Mouse (Mus musculus) neural tube, embryonic 10.5 days (tissue): ENCODE results near the gene Cbx8.

ENCODE experiments used
- DNase-seq: peaks from one replicate; pipeline ENCODE4 v3.0.0-alpha.2; 2017; ENCODE audit warnings: low spot score; ENCODE audit errors: extremely low spot score

Cbx8 gene

DNA sequence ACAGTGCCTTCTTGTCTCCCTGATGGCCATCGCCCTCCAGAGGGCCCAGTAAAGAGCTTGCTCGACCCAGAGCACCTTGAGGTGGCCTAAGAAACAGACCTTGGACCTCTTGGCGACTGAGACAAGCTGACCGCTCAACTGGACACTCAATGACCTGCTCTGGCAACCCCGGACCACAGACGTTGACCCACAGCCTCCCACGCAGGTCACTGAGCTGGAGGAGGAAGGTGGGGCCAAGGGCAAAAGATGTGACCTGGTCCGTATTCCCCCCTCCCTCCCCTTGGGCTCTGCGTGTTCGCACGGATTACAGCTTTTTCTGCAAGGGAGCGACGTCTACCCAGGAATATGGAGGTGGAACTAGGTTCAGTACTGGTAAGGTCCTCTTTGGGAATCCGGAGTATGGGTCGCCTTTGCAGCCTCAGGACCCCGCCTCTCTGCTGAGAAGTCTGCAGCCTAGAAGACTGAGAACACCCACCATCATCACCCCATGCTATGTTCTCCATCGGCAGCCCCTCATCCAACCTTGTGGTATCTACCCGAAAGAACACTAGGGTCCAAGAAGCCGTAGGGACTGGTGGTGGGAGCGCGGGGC, 5.6 kb downstream of the Cbx8 start:
- DNase-seq: no peak

DNA sequence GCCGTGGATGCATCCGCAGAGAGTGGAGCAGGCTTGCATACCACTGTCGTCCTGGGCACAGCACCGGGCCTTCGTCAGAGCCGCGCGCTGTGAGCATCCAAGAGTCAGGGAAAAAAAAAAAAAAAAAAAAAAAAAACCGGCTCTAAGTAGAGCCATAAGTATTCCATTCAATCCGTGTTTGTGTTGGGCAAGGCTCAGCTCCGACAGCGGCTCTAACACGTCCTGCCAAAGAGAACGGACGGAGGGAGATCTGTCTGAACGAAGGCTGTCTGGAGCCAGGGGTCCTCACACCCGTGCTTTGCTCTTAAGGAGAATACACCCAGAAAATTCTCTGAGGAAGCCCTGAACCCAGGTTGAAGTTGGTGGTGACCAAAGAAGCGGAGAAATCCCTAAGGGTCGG, 6.1 kb downstream of the Cbx8 start:
- peak; percentile 38 for DNase-seq

DNA sequence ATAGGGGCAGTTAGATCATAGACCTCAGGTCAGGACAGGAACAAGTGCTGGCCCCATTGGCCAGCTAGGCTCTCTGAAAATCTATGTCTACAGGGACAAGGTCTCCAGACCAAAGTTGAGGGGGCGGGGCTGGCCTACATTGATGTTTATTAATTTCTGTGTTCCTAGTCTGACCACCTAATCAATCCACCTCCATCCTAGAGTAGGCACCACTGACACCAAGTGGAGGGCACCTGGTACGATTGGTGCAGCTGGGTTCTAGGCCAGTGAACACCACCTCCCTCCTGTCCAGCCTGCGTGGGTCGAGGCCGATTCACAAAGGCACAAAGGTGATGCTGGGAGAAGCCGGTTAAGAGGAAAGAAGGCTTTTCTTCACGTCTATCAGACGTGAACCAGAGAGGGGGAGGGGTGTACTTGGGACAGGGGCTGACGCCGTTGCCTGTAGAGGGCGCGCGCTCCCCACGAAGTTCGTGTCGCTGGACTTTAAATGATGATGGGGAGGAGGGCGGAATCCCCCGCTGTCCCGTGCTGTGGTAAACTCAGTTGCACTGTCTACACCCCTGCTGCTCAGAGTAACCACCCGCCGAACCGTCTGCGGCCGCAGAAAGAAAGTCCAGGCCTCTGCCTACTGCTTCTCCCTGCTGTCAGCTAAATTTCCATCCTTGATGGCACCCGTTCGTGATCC, 6.8 kb downstream of the Cbx8 start:
- DNase-seq: peak; percentile 85

DNA sequence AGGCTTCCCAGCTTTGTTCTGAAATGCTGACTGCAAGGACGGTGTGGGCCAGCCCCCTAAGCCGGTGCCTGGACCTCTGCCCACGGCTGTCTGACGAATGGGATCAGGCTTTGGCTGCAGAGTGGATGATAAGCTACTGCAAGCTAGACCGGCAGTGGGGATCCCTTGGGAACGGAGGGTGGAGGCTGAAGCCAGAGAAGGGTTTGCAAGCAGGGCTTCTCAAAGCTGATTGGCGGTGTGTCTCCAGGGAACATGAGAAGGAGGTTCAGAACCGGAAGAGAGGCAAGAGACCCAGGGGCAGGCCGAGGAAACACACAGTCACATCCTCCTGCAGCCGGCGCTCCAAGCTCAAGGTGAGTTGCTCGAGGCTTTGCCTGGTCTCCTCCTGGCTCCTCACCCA, 14.6 kb downstream of the Cbx8 start:
- no peak for DNase-seq

DNA sequence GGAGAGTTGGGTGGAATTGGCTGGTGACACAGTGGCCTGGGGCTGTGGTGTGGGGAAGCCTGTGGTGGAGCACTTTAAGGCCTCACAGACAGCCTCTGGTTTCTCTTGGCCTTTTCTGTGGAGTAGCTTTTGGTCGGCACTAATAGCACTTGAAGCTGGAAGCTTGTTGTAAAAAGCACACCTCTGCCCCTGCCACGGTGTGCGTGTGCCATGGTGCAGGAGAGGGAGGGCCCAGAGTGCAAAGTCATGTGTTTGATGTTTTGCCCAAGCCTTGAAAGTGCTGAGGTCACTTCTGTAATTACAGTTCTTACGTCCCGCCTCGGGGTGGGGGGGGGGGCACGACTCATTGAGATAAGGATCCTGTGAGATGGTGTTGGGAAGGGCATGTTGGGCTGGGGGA, 16.5 kb downstream of the Cbx8 start:
- DNase-seq: no peak

DNA sequence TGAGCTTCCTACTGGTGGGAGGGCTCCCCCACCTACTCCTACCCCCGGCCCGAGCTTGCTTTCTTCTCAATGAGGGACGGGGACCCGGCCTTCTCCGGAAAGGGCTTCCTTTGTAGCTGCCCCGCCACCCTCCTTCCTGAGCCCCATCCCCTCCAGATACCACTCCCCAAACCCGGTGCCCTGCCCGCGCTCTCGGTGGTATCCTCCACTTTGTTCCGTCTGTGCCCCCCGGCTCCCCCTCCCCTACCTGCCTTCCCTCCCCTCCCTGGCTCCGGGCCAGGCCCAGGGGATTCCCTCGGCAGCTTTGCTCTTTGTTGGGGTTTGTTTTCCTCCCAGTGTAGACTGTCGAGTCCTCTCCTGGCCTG, 17.2 kb downstream of the Cbx8 start:
- peak; percentile 82 for DNase-seq

GRCm38 (mm10) chr11:119022895-119023615, 17.7 kb downstream of the Cbx8 start, which contains the start of gene Cbx2:
Gene Cbx2, plus strand, starts transcription at chr11:119022962.
- peak; percentile 92 for DNase-seq

DNA sequence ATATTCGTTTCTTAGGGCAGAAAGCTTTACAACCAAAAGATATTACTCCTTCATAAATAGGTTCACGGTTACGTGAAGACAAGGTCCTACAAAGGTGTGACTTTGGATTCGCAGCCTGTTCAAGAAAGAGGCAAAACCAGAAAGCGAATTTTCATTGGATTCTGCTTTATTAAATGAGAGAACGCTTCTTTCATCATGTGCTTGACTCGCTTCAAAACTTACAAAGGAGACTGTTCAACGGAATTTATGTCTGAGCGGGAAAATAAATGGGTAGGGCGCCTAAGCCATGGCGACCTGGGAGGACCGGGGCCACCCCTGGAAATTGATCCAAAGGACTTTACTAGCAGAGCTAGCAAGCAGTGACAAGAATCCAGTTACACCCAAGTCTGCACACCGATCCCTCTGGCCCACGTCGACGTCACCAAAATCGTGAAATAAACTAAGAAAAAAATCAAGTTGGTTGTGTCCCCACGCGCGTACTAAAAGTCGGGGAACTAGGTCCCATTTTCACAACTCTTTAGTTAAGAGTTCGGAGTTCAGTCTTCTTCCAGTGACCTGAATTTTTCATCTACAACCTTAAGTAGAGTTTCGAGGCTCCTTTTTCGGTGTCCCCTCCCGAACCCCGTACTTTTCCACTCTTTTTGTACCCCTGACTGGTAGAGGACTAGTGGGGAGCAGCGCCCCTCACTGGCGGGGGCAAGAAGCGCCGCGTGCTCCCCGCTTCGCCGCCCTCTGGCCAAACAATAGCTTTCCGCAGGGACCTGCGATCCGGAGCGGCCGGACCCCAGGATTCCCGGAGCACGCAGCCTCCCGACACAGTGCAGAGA, 18.5 kb downstream of the Cbx8 start:
- peak; percentile 59 for DNase-seq

DNA sequence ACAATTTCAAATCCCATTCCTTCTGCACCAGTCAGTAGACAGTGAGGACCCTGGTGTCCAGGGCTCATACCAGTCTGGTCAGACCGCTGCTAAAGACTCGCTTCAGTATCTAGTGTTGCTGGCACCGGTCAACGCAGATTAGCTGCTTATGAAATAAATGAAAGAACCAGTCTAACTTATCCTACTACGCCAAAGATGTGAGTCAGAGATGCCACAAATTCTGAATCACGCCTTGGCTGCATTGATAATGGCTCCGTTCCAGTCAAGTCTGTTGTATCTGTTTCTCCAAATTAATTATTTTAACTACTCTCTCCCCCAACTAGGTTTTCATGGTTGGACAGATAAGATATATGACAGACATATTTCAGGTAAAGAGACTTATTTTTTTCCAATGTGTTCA, 19.6 kb downstream of the Cbx8 start:
- no peak for DNase-seq

- no peak for DNase-seq
These were observed 23.3 kb downstream of the Cbx8 start for GRCm38 (mm10) chr11:119017506-119017905.

DNA sequence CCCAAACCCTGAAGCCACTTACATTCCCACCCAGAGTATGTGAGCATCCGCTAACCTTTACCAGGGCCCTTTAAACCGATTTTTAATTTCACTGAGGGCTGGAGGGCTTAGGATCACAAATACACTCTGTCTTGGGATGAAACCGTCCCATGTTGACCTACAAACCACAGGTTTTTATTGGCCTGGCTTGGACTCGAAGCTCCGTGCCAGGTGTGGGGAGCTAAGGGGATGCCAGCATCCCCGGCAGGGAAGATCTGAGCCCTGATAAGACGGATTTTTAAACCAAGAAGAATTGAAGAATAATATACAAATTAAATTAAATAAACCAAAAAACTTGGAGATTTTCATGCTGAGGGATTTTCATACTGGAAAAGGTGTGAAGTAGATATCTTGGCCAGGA, 26.3 kb downstream of the Cbx8 start:
- no peak for DNase-seq

DNA sequence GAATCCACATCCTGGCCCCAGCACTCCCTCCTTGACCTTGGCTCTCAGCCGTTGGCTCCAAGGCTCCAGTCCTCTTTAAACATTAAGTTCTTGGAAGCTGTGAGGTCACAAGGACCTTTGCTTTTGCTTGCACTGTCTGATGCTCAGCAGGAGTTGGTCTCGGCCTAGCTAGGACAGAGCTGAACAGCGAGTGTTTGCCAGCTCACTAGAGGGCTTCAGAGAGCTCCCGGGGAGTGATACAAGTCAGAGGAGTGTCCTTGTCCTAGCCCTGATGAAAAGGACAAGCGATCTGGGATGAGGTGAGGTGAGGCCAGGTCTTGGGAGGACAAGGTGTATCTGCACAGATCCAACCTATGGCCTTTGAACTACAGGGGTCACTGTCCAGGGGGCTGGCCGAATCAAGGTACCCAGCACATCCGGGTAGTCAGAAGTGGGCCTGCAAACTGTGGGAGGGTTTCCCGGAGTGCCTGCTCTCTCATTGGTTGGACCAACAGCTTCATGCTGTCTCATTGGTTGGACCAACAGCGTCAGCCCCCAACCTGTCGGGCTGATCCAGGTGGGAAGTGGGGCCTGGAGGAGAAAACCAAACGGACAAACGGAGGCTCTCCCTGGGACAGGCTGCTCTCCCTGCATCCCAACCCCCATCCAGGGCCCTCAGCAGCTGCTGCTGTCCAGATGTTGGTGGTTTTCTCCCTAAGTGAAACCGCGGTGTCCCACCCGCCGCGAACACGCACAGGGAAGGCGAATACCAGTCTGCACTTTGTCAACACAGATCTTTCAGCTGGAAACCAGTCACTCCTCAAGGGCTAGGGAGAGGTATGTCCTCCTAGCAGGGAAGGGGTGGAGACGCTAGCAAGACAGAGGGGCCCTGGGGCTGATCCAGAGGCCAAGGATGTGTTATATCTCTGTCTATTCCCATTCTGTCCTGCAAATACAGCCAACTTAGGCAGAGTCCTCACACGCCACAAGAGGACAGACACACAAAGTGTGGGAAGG, 33.0 kb downstream of the Cbx8 start:
- DNase-seq: peak; percentile 38

DNA sequence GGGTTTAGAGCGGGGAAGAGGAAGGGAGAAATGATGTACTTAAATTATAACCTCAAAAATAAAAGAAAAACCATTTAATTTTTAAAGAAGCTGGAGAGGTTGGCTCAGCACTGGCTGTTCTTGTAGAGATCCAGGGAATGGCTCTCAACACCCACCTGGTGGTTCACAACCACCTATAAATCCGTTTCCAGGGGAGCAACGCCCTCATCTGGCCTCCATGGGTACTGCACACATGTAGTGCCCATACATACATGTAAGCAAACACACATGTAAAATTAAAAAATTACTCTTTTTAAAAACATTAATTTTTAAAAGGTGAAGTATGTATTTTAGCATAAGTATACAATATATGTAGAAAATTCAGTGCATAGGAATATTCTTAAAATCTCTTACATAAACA, 34.3 kb downstream of the Cbx8 start:
- no peak for DNase-seq

GRCm38 (mm10) chr11:119005547-119006275, 35.1 kb downstream of the Cbx8 start:
- no peak for DNase-seq

DNA sequence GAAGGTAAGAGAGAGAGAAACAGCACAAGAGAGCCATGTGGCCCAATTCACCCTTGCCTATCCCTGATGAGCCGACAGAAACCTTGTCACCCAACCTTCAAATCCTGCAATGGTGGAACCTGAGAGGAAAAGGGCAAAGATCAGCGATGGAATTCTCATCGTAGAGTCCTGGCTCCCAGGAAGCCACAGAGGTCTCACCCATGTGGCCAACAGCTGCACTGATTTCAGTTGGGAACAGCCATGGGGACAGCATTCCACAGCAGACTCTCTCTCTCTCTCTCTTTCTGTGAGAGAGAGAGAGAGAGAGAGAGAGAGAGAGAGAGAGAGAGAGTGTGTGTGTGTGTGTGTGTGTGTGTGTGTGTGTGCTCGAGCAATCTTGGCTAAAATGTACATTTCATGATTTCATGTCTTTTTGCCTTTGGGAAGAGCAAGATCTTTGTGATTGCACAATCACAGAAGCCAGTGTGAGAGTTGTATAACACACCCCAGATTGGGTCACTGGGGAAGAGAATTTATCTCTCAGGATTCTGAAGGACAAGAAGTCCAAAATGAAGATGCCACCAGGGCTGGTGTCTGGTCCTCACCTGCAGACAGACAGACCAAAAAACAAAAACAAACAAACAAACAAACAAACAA, 39.2 kb downstream of the Cbx8 start:
- DNase-seq: no peak

GRCm38 (mm10) chr11:119000877-119001276, 39.9 kb downstream of the Cbx8 start:
- no peak for DNase-seq

DNA sequence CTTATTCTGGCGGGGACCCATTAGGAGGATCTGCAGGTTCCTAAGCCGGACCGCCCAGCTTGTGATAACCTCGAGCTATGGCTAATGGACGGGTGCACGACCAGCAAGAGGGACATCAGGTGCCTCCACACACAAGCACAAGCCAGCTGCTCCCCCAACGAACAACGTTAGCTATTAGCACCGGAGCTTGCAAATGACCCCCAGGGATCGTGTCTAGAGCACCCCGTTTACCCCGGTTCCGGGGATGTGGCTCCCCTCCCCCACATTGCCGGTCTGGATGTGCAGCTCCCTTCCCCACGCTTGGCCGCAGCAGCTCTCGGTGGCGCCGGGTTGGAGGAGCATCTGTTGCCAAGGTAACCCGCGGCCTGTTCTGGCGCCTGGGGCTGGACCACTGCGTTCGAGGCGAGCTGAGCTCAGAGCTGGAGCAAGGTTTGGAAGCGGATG, 41.4 kb downstream of the Cbx8 start:
- DNase-seq: peak; percentile 72

GRCm38 (mm10) chr11:118998540-118999265, 42.1 kb downstream of the Cbx8 start:
- DNase-seq: peak; percentile 97

GRCm38 (mm10) chr11:118997182-118997581, 43.6 kb downstream of the Cbx8 start:
- no peak for DNase-seq
